Mouse (Mus musculus) liver, embryonic 13.5 days (tissue): ENCODE data around the gene Rflna. TPM values are rescaled to one million over a fixed set of nuclear protein-coding genes. Genes with fewer than 3 reads are reported as not detected.

Experiments
- ATAC-seq: fragments of 200-750 bp; cut with Nextera tagmentation; 2 replicates; pipeline ENCODE4 v1.8.0; 2017; ENCODE audit warnings: low read depth, mild to moderate bottlenecking, moderate number of reproducible peaks, moderate library complexity
- DNase-seq: peaks from one replicate; pipeline ENCODE4 v3.0.0; 2022
- H3K27ac ChIP-seq: fragments of 300-500 bp; sonication (generic); 2 replicates; pipeline ENCODE4 v1.5.1; 2015; ENCODE audit warnings: moderate library complexity, mild to moderate bottlenecking, inconsistent platforms
- H3K27me3 ChIP-seq: fragments of 300-500 bp; sonication (generic); 2 replicates; pipeline ENCODE4 v1.6.1; 2015; ENCODE audit warnings: mild to moderate bottlenecking, inconsistent platforms
- H3K36me3 ChIP-seq: fragments of 300-500 bp; sonication (generic); 2 replicates; pipeline ENCODE4 v1.6.1; 2015; ENCODE audit warnings: mild to moderate bottlenecking, inconsistent platforms
- H3K4me1 ChIP-seq: fragments of 300-500 bp; sonication (generic); replicated peaks from 2 replicates; pipeline ENCODE4 v1.6.1; 2015; ENCODE audit warnings: inconsistent platforms
- H3K4me2 ChIP-seq: fragments of 300-500 bp; sonication (generic); 2 replicates; pipeline ENCODE4 v1.6.1; 2015; ENCODE audit warnings: inconsistent platforms, mild to moderate bottlenecking, moderate library complexity
- H3K4me3 ChIP-seq: fragments of 300-500 bp; sonication (generic); replicated peaks from 2 replicates; pipeline ENCODE4 v1.5.1; 2015; ENCODE audit warnings: mild to moderate bottlenecking, inconsistent platforms
- H3K9ac ChIP-seq: fragments of 300-500 bp; sonication (generic); 2 replicates; pipeline ENCODE4 v1.6.1; 2015; ENCODE audit warnings: mild to moderate bottlenecking, inconsistent platforms
- H3K9me3 ChIP-seq: fragments of 300-500 bp; sonication (generic); replicated peaks from 2 replicates; pipeline ENCODE4 v1.6.1; 2016; ENCODE audit warnings: inconsistent platforms
- WGBS: fragments of 180-500 bp; shearing (Covaris S2); methylation state at CpG from one replicate; pipeline ENCODE4 v1.1.7; 2015; ENCODE audit not compliant: insufficient replicate concordance; 5-methylcytosine and 5-hydroxymethylcytosine counted together
- polyA plus RNA-seq: library from polyadenylated mRNA; unstranded; fragments of >200 nt; fragmentation: Nextera tagmentation; extraction: Ambion mirVana; gene quantifications from 2 replicates; pipeline ENCODE4 v1.2.1, GENCODE M21; 2015

Gene Rflna
- polyA plus RNA-seq, 1 experiment from 2014 or later = 0.32 TPM

- Histone ChIP-seq H3K4me1 (peaks cover 99% of the 10 kb centered on the region), H3K9ac (peak overlapping the region; percentile 68), H3K4me3 (peak overlapping the region; percentile 35), H3K27me3 (peaks cover 20% of the 10 kb centered on the region), H3K9me3 (no peaks in the 10 kb centered on the region), H3K36me3 (peaks cover 22% of the 10 kb centered on the region), H3K4me2 (peak overlapping the region; percentile 63), H3K27ac (peak overlapping the region; percentile 94)
- DNase-seq = peak; percentile 59
- 34% methylated on average over 7 of the region's 7 CpGs for WGBS
- peak; percentile 77 for ATAC-seq
Measured at GRCm38 (mm10) chr5:125053661-125054060, 50.6 kb downstream of the Rflna start.

- Histone ChIP-seq H3K36me3 (peaks cover 10% of the 10 kb centered on the region), H3K4me2 (peak overlapping the region; percentile 57), H3K9me3 (no peaks in the 10 kb centered on the region), H3K4me1 (peaks cover 94% of the 10 kb centered on the region), H3K9ac (no peak overlapping the region), H3K27ac (peak overlapping the region; percentile 13), H3K27me3 (peaks cover 30% of the 10 kb centered on the region), H3K4me3 (no peak overlapping the region)
- 51% methylated on average over 8 of the region's 8 CpGs for WGBS
- DNase-seq (no peak), ATAC-seq (no peak)
Measured at GRCm38 (mm10) chr5:125055901-125056300, 52.9 kb downstream of the Rflna start.

- Histone ChIP-seq H3K36me3 (peaks cover 6% of the 10 kb centered on the region; the same call in 1 of the 2 replicates), H3K27me3 (peaks cover 30% of the 10 kb centered on the region), H3K27ac (peak overlapping the region; percentile 13; the same call in 1 of the 2 replicates), H3K4me2 (peak overlapping the region; percentile 57), H3K4me3 (no peak overlapping the region), H3K4me1 (peaks cover 90% of the 10 kb centered on the region), H3K9me3 (no peaks in the 10 kb centered on the region), H3K9ac (no peak overlapping the region)
- DNase-seq = no peak
- no peak for ATAC-seq
- WGBS = 49% methylated on average over 6 of the region's 6 CpGs
Measured at GRCm38 (mm10) chr5:125056331-125056695, 53.3 kb downstream of the Rflna start.

DNA sequence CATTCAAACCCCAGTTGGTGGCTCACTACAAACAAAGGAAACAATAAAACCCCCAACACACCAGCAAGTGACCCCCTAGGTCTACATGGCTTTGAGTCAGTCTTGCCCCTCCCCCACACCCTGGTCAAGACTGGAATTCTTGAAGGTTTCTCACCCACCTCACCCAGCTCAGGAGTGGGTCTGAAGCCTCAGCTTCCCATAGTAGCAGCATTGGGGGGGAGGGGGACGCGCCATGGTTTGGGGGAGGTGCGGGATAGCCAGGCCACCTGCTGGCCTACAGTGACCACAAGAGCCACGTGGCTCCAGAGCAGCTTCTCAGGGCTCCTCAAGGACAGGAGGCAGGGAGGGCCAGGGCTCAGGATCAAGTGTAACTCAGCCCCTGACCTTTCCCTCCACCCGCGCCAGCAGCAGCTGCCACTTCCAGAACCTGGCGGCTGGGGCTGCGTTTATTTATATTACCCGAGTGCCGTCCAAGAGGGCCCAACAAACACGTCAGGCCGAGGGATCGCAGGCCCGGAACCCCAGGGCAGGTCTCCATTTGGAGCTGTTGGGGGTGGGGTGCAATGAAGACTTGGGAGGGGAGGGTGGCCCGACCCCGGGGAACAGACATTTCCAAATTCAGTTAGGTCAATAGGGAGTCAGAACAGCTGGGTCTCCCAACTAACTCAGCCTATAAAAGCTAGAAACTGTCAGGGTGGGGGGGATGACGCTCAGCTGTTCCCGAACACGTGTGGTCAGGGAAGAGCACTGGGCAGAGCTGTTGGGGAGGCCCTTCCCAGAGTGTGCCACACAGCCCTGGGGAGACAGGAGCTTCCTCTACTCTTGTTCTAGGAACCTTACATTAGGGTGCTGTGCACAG, 53.9 kb downstream of the Rflna start:
- no peak for DNase-seq
- Histone ChIP-seq H3K27ac (peak overlapping the region; percentile 13; the same call in 1 of the 2 replicates), H3K4me2 (peak overlapping the region; percentile 57), H3K36me3 (peaks cover 4% of the 10 kb centered on the region; the same call in 1 of the 2 replicates), H3K27me3 (peaks cover 30% of the 10 kb centered on the region), H3K4me1 (peaks cover 86% of the 10 kb centered on the region), H3K9ac (no peak overlapping the region; the same call in 1 of the 2 replicates), H3K4me3 (peak overlapping the region; percentile 38), H3K9me3 (no peaks in the 10 kb centered on the region)
- no peak for ATAC-seq
- 30% methylated on average over 19 of the region's 19 CpGs for WGBS

DNA sequence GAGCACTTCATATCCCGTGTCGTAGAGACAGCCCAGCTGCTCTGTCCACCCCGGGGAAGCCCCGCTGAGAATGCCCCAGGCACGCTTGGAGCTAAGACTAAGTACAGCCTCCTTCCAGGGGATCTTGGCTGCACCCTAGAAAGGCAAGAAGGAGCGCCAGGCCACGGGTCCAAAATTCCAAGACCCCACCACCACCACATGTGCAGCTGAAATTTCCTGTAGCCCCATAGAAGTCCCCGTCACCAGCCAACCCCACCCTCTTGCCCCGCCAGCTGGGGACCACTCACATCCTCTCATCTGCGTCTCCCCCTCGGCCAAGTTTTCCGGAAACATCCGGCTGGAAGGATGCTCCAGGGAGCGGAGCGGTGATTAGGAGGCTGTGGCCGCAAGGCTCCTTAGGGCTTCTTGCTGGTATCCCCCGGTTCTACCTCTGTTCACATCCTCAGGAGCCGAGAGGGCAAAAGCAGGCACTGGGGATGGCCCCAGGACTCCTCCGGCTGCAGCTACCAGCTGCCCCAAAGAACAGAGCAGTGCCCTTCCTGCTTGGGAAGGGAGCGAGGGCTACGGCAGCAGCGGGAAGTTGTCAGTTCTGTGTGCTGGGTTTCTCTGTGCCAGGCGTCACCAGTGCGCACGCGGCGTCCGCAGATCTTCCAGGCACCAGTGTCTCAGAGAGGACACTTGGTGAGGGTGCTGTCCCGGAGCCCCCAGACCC, 54.7 kb downstream of the Rflna start:
- Histone ChIP-seq H3K27ac (no peak overlapping the region), H3K9me3 (no peaks in the 10 kb centered on the region), H3K4me3 (peak overlapping the region; percentile 38), H3K4me2 (peak overlapping the region; percentile 57), H3K9ac (peak overlapping the region; percentile 50), H3K36me3 (peaks cover 6% of the 10 kb centered on the region; the same call in 1 of the 2 replicates), H3K27me3 (peaks cover 30% of the 10 kb centered on the region), H3K4me1 (peaks cover 78% of the 10 kb centered on the region)
- ATAC-seq (no peak), DNase-seq (no peak)
- WGBS = 21% methylated on average over 29 of the region's 29 CpGs

DNA sequence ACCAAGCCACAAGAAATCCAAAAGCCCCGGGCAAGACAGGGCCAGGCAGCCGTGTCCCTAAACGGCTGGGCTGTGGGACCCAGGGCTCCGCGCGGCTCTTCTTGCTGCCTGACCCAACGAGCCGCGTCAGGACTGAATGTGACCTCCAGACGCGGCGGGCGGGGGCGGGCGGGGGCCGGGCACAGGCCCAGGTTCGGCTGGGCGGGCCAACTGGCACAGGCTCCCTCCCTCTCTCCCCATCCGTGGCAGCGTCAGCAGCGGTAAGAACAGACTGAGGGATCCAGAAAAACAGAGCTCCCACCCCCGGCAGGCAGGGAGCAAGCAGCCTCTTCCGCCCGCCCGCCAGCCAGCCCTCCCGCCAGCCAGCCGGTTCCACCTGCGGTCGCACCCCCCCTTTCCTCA, 55.2 kb downstream of the Rflna start:
- Histone ChIP-seq H3K27ac (no peak overlapping the region), H3K4me1 (peaks cover 73% of the 10 kb centered on the region), H3K9me3 (no peaks in the 10 kb centered on the region), H3K4me2 (peak overlapping the region; percentile 57), H3K36me3 (0 out of 2 replicates have a peak, but pooled peaks cover 7% of the 10 kb centered on the region), H3K27me3 (peaks cover 30% of the 10 kb centered on the region), H3K4me3 (peak overlapping the region; percentile 38), H3K9ac (peak overlapping the region; percentile 50)
- ATAC-seq (no peak), DNase-seq (no peak)
- 5% methylated on average over 28 of the region's 29 CpGs for WGBS

Other genes with a start within 250 kb of the Rflna start
- gene Ccdc92, start 140.8 kb upstream of the Rflna start, polyA plus RNA-seq = 0.37 and 0.54 TPM in 2 replicates
- 15.5 and 17.0 TPM in 2 replicates for gene Zfp664, start 140.5 kb upstream of the Rflna start, polyA plus RNA-seq
- 3.9 and 4.5 TPM in 2 replicates for gene Ncor2, start 176.0 kb downstream of the Rflna start, polyA plus RNA-seq